Mouse (Mus musculus): Measurements from ENCODE around the gene Slc28a2. TPM values are rescaled to one million over a fixed set of nuclear protein-coding genes. Genes with fewer than 3 reads are reported as not detected.
"Not testable (repeated sequence)": the region's sequence is repeated elsewhere in the genome, so short reads cannot be mapped to it uniquely, and the experiment has no call there.

Gene Slc28a2
- polyA plus RNA-seq, 1 experiment from 2014 or later, result 0.14 TPM

DNA sequence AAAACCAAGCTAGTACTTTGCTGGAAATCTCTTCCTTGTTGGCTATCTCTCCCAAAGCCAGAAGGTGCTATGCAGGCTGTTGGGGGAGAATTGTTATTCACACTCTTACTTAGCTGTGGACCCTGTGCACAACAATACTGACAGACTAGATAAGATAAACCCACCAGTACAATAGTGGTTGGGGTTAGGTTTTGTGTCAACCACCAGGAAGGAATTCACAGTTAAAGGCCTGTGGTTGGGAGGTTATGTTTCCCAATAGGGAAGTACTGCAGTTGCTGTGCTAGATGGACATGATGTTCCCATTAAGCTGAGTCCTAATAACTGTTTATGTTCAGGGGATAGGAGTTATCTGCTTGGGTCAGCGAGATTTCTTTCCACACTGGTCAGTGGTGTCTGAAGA is 57.5 kb downstream of the Slc28a2 start:
- not testable (repeated sequence) for ATAC-seq (ENCODE audit: low FRiP score, low read depth); H3K9me3 ChIP-seq; H3K9ac ChIP-seq; H3K4me3 ChIP-seq; H3K4me1 ChIP-seq (replicated peaks); H3K27ac ChIP-seq (replicated peaks); H3K27me3 ChIP-seq; H3K36me3 ChIP-seq; H3K4me2 ChIP-seq
- 81% methylated on average over 1 of the region's 1 CpGs for WGBS

DNA sequence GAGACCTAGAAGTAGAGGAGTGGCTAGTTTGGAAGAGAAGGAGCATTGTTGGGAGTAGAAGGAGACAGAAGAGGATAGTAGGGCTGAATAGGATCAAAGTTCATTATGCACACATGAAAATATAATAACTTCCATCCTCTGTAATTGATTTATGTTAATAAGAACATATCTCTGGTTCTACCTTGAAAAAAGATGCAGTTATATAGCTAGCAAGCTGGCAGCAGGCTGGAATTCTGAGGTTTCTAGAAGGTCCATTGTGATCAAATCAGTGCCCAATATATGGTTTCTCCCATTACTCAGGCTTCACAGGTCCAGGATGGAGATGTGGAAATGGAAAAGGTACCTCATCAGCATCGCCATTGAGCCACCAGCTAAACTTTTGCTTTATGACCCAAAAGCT is 58.4 kb downstream of the Slc28a2 start, which contains the start of gene Gm14085:
Gm14085 (plus strand) TSS at position 301 of the 400 bp plus-strand sequence.
- no peak within 1 kb of the TSS for H3K4me2 ChIP-seq
- H3K4me1 ChIP-seq (replicated peaks), result no peaks in the 10 kb centered on the region
- no peaks in the 10 kb centered on the region for H3K27me3 ChIP-seq
- no peak within 1 kb of the TSS for H3K4me3 ChIP-seq
- no peak for ATAC-seq (ENCODE audit: low FRiP score, low read depth)
- no peaks in the 10 kb centered on the region for H3K9me3 ChIP-seq
- H3K36me3 ChIP-seq, result no peaks in the 10 kb centered on the region
- no peak within 1 kb of the TSS for H3K27ac ChIP-seq (replicated peaks)
- H3K9ac ChIP-seq, result no peak within 1 kb of the TSS
- WGBS, result 91% methylated on average over 1 of the region's 1 CpGs

DNA sequence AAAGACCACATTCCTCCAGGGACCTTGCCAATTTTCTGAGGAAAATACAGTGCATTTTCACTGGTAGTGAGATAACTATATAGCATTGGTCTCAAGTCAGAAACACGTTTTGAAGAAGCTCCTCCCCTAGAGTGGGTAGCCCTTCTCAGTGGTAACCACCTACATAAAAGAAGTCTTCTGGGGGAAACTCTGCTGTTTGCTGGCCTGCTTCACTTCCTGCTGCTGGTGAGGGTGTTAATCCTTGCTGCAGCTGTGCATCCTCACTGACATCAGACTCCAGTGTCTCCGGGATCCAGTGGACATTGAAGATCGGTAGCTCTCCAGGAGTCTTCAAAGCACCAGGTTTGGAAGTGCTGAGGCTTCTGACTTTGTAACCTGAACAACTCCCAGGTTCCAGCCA is 59.4 kb downstream of the Slc28a2 start:
- not testable (repeated sequence) for ATAC-seq (ENCODE audit: low FRiP score, low read depth); H3K4me1 ChIP-seq (replicated peaks)
- WGBS, result 67% methylated on average over 3 of the region's 3 CpGs

DNA sequence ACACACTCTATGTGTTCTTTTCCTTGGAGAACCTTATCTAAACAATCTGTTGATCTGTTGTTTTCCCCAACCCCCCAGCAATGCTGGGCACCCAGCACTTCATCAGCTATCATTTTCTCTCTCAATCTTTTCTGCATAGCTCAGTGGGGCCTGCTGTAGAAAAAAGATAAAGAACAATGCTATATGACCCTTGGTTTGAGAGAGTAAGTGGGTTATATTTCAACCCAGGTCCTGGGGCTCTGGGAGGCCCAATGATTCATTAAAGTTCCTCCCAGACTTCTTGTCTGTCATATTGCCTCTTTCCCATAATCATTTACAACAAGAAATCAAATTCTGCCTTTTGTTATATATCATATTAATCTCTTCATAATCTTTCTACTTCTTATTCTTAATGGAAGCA is 59.8 kb downstream of the Slc28a2 start:
- not testable (repeated sequence) for H3K9me3 ChIP-seq; H3K9ac ChIP-seq; H3K27me3 ChIP-seq; H3K4me1 ChIP-seq (replicated peaks); H3K4me3 ChIP-seq; ATAC-seq (ENCODE audit: low FRiP score, low read depth); H3K36me3 ChIP-seq; H3K27ac ChIP-seq (replicated peaks); H3K4me2 ChIP-seq

More for the DNA sequence above, 59.4 kb downstream of the Slc28a2 start:
- H3K36me3 ChIP-seq; H3K27me3 ChIP-seq; H3K9ac ChIP-seq; H3K9me3 ChIP-seq; H3K4me2 ChIP-seq; H3K27ac ChIP-seq (replicated peaks); H3K4me3 ChIP-seq: not testable (repeated sequence)

DNA sequence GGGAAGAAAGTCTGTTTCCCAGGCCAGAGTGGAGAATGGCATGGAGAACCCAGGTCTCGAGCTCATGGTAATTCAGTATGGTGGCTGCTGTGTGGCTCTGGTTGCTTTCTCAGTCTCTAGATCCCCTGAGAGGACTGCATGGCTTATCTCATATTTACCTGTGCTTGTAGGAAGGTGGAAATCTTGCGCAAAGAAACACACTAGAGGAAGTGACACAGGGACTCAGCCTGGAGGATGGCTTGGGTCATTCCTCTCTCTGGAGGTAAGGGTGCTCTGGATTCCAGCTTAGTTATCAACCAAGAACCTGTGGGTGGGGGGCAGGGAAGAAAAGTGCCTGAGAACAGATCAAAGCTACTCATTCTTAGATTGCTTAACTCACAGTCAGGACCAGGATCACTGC is 60.4 kb downstream of the Slc28a2 start:
- no peak overlapping the region for H3K4me3 ChIP-seq
- H3K4me2 ChIP-seq, result no peak overlapping the region
- no peak for ATAC-seq (ENCODE audit: low FRiP score, low read depth)
- no peaks in the 10 kb centered on the region for H3K4me1 ChIP-seq (replicated peaks)
- no peaks in the 10 kb centered on the region for H3K9me3 ChIP-seq
- no peak overlapping the region for H3K27ac ChIP-seq (replicated peaks)
- no peaks in the 10 kb centered on the region for H3K36me3 ChIP-seq
- 87% methylated on average over 2 of the region's 2 CpGs for WGBS
- H3K9ac ChIP-seq, result no peak overlapping the region
- no peaks in the 10 kb centered on the region for H3K27me3 ChIP-seq

Other genes starting within 250 kb of the Slc28a2 start
- 0.07 TPM in 1 of 2 replicates, not detected in the other for gene Patl2, start 240.3 kb upstream of the Slc28a2 start, polyA plus RNA-seq (2015; fragmentation: Nextera tagmentation; extraction: Ambion mirVana)
- gene Terb2, start 240.2 kb upstream of the Slc28a2 start, polyA plus RNA-seq (2015; fragmentation: Nextera tagmentation; extraction: Ambion mirVana), result 0.09 TPM in 1 of 2 replicates, not detected in the other
- 22.7 and 23.7 TPM in 2 replicates for gene Sord, start 191.7 kb upstream of the Slc28a2 start, polyA plus RNA-seq (2015; fragmentation: Nextera tagmentation; extraction: Ambion mirVana)
- gene Duox2, start 128.0 kb upstream of the Slc28a2 start, polyA plus RNA-seq (2015; fragmentation: Nextera tagmentation; extraction: Ambion mirVana), result not detected in 2 replicates
- 0.12 and 0.26 TPM in 2 replicates for gene Duoxa2, start 127.6 kb upstream of the Slc28a2 start, polyA plus RNA-seq (2015; fragmentation: Nextera tagmentation; extraction: Ambion mirVana)
- 0.23 and 0.52 TPM in 2 replicates for gene Duoxa1, start 112.7 kb upstream of the Slc28a2 start, polyA plus RNA-seq (2015; fragmentation: Nextera tagmentation; extraction: Ambion mirVana)
- 0.14 and 0.16 TPM in 2 replicates for gene Duox1, start 110.8 kb upstream of the Slc28a2 start, polyA plus RNA-seq (2015; fragmentation: Nextera tagmentation; extraction: Ambion mirVana)
- 11.1 and 12.6 TPM in 2 replicates for gene Shf, start 57.3 kb upstream of the Slc28a2 start, polyA plus RNA-seq (2015; fragmentation: Nextera tagmentation; extraction: Ambion mirVana)
- gene Gm14085, start 58.5 kb downstream of the Slc28a2 start, polyA plus RNA-seq (2015; fragmentation: Nextera tagmentation; extraction: Ambion mirVana), result 0.09 TPM in 1 of 2 replicates, not detected in the other
- 42.2 and 46.9 TPM in 2 replicates for gene Gatm, start 184.8 kb downstream of the Slc28a2 start, polyA plus RNA-seq (2015; fragmentation: Nextera tagmentation; extraction: Ambion mirVana)
- 0.42 and 0.53 TPM in 2 replicates for gene AA467197, start 210.5 kb downstream of the Slc28a2 start, polyA plus RNA-seq (2015; fragmentation: Nextera tagmentation; extraction: Ambion mirVana)

Measured in hindbrain, embryonic 15.5 days (tissue).